Mouse (Mus musculus): ENCODE measurements at regions not wholly inside any gene's neighbourhood (a gene's known extent, or its start where the extent isn't known, plus 50 kb on each side); places are given as distances from the start of the nearest gene placed in this dataset.

- DNase-seq (ENCODE audit: low spot score), result peak; percentile 22
Observed at GRCm38 (mm10) chr2:160066491-160067303, 267.3 kb downstream of the Gm826 start.

DNA sequence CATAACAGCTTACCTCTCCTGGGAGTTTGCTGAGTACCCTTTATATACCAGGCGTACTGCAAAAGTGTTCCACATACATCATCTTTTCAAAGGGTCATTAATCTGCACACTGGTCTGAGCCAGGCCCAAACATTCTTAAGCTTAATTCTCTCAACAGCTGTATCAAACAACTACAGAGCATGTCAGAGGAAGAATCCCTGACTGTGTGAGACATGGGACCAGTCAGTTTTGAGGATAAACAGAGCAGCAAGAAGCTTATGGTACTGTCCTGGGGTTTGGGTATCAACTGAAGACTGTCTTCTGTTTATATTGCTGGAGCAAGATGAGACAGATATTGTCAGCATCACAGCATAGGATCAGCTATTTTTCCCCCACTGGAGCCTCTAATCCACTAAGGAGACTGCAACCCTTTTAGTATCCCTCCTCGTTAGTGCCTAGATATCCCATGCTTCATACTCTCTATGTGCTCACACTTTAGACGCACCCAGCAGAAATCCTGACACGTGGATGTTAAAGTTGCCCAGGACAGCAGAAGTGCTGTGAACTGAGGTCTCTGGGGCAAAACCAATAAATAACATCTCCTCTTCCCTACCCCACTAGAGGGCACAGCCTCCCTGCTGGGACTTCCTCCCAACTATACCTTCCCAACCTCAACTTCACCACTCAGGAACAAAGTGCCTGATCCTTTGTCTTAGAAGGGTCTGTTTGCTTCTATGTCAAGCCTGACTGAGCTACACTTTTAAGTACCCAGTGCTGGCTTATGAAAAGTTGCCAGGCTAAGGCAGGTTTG lies 271.6 kb downstream of the Gm826 start:
- DNase-seq (ENCODE audit: low spot score), result no peak

DNA sequence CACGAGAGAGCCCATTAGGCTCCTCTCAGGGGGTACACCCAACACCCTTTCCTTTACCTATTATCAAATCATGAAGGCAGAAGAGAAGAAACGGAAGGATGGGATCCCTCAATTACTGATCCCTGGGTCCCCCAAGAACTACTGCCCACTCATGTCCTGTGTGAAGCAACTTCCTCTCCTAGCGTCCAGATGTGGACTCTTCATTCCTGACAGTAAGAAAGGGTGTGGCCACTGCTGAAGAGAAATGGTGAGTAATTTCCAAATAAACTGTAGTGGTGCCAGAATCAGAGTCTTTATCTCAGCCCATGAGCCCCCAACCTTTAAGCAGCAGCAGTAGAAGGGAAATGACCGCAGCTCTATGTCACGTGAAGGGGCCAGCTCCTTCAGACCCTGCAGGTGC lies 273.9 kb downstream of the Gm826 start:
- DNase-seq (ENCODE audit: low spot score), result no peak

DNA sequence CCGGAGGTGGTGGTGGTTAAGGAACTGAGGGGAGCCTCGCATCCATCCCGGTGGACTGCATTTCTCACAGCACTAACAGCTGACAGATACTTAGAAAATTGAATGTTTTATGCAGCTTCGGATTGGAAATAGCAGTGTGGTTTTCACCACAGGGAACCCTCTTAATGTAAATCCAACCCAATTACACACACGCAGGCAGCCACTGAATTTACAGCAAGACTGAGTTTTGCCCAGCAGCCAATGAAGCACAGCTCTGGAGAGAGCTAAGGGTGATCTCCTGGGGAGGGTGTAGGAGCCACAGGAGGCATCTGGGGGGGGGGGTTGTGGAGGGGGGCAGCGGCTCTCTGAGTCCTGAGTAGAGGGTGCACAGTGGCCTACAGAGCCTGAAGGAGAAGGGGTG lies 276.8 kb downstream of the Gm826 start:
- no peak for DNase-seq (ENCODE audit: low spot score)

DNA sequence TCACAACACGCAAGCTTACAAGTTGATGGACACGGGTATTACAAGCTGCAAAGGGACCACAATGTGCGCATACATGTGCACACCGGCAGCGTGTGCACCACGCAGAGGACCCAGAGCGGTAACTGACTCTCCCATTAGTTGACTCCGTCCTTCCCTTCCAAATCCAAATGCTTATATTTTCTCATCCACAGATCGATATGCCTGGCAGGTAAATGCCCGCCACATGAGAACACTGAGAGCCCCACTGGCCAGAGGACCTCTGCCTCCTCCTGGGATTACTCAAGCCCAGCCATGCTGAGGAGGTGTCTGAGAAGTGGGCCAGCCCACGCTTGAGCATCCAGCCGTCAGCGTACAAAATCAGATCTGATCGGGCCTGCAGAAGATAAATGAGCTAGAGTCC lies 279.6 kb downstream of the Gm826 start:
- no peak for DNase-seq (ENCODE audit: low spot score)

DNA sequence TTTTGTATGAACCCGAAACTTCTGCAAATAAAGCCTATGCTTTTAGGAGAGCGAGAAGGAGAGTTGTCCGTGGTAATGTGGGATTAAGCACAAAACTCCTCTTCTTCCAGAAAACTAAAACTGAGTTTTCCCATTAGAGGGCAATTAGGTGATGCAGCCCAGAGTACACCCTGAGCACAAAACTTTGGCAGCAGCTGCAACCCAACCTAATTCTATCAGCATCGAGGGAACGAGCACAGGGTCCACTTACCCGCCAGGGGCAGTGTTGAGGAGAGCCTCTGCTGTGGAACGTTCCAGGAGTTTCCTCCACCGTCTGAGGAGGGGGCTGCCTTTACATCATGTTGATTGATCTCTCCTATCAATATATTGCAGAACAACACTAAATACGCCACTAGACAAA lies 285.7 kb downstream of the Gm826 start:
- no peak for DNase-seq (ENCODE audit: low spot score)

DNA sequence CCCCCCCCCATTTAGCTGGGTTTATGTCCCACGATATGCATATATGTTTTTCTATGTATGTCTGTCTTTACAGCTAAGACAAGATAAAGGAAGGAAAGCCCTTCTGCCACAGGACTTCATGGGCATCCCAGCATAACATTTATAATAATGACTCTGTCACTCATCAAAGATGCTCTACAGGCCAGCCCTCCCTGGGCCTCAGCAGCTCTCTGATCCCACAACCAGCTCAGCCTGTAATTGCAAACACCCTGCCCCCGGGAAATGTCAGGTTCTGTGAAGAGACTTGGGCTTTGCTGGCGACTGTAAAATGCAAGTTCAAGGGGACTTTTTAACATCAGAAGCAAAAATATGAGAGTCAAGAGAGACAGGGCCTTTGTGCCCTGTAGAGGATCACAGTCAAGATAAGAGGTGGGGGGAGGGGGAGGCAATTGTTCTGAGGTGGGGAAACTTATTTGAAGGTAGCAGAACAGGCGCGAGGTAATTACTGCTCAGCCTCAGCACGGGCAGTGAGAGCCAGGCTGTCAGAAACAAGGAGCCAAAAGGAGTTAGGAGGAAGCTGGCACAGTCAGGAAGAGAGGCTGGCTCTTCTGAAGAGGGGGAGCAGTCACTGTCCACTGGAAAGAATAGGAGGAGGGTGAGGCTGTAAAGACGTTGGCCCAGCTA lies 286.9 kb downstream of the Gm826 start:
- DNase-seq (ENCODE audit: low spot score), result no peak

DNA sequence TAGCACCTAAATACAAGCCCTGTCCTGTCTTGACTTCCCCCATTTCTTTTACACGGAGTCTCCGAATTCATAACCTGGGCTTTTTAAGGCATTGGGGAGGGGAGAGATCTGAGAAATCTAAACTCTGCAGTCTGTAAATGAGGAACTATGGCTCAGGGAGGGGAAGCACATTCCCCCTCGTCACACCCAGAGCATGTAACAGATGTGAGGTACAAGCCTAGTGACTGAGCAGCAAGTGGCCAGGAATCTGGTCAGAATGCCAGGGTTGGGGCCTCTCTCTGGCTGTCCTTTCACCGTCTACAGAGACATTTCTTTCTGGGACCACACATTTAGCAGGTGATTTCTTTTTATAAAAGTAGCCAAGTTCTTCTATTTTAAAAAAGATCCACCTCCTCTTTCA lies 289.4 kb downstream of the Gm826 start:
- no peak for DNase-seq (ENCODE audit: low spot score)

DNA sequence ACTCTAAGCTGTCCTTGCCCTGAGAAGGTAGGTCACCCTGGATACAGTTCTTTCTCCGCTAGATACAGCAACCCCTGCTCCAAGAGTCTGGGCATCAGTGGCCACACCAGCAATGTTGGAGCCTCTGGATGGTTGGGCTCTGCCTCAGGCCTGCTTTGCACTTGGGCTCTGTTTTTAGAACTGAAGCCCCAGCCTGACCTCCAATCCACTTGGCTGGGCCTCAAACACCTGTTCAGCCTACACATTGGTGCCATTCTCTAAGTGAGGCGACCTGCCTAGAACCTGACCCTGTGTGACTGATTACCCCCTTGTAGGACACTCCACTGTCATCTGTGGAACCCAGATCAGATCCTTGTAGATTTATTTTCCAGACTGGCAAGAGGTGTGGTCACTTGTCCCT lies 289.8 kb downstream of the Gm826 start:
- no peak for DNase-seq (ENCODE audit: low spot score)

- no peak for DNase-seq (ENCODE audit: low spot score)
Observed at GRCm38 (mm10) chr2:160029432-160029831, 304.5 kb downstream of the Gm826 start.

DNA sequence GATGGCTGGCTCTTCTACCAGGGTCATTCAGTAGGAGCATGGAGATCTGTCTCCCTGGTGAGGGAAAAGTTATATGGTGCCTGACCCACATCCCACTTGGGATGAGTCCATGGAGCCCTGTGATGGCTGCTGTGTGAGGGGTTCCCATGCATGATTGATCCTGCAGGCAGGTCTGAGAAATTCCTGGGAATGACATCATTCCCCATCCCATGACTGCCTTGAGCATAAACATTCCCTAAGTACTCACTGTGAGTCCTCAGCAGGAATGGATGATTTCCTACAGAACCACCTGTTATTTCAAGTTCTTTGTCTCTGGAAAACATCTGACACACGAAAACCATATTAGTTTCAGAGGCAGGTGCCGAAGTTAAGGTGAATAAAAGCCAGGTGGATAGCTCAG lies 305.5 kb downstream of the Gm826 start:
- no peak for DNase-seq (ENCODE audit: low spot score)

- DNase-seq (ENCODE audit: low spot score), result no peak
Observed at GRCm38 (mm10) chr2:160025911-160026310, 308.1 kb downstream of the Gm826 start.

DNA sequence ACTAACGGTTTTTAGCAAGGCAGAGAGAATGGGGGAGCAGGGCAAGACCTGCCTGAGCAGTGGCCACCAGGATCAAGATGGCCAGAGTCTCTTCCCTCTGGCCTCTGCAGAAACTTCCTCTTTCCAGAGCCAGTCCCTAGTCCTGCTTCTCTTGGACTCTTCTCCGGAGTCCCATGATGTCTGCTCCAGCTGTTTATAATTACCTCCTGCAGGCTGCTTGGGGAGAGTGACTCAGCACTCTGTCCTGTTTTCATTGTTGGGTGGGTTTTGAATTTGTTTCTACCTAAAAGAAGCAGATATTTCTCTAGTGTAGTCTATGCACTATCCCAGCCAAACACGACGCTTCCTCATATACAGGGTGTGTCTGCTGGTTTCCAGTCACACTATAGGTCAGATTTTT lies 312.4 kb downstream of the Gm826 start:
- DNase-seq (ENCODE audit: low spot score), result no peak

GRCm38 (mm10) chr2:160020876-160021275 lies 313.1 kb downstream of the Gm826 start:
- no peak for DNase-seq (ENCODE audit: low spot score)

GRCm38 (mm10) chr2:160017020-160017812 lies 316.7 kb downstream of the Gm826 start:
- no peak for DNase-seq (ENCODE audit: low spot score)

DNA sequence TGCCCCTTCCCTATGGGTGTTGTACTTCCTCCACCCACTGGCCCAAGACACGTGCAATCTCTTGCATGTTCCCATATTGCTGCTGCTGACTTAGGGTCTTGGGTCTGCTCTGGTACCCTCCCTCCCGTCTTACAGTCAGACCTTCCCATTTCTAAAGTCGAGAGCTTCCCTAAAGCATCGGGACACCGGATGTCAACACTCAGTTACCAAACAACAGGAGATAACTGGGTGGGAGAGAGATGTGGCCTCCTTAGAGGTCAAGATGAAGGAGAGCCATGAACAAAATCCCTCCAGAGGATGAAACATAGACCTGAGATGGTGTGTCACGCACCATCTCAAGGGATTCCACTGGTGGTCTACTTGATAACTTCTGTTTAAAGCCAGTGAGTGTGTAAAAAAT lies 322.5 kb downstream of the Gm826 start:
- DNase-seq (ENCODE audit: low spot score), result no peak

DNA sequence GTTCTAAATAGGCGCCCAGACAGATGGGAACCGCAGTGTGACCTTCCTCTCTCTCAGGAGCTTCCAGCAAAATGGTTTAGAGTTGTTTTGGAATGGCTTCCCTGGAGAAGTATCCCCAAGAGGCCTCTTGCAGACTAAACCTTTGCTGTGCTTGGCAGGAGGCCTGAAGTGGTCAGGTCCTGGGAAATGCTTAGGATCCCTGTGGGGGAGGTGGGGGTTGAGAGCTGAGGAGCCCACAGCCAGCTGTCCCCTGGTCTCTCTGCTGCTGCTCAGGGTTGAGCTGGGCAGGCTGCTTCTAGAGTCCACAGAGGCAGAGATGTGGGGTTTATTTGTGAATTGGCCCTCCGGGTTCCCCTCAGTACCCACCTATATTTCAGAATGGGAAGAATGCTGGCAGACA lies 331.3 kb downstream of the Gm826 start:
- DNase-seq (ENCODE audit: low spot score), result no peak

- DNase-seq (ENCODE audit: low spot score), result no peak
Observed at GRCm38 (mm10) chr2:160000449-160000848, 333.5 kb downstream of the Gm826 start.

DNA sequence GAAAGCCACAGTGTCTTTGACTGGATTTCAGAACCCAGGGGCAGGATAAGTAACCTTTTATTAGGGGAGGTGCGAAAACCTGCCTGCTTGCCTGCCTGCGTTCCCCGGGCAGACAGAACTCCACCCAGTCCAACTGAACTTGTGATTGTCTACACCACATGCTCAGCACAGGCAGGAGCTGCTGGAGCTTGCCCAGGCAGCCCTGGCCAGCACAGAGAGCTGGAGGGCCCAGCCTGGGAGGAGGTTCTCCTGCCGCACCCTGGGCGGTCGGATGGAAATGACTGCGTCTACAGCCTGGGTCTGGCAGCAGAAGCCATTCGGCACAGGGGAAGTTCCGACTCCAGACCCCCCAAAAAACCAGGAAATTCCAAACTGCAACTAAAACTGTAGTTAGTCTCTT lies 336.6 kb downstream of the Gm826 start:
- no peak for DNase-seq (ENCODE audit: low spot score)

- no peak for DNase-seq (ENCODE audit: low spot score)
Observed at GRCm38 (mm10) chr2:159994490-159994889, 339.5 kb downstream of the Gm826 start.

GRCm38 (mm10) chr2:159986719-159987118 lies 347.2 kb downstream of the Gm826 start:
- no peak for DNase-seq (ENCODE audit: low spot score)

GRCm38 (mm10) chr2:159981694-159982093 lies 352.3 kb downstream of the Gm826 start:
- no peak for DNase-seq (ENCODE audit: low spot score)

Data from left cerebral cortex, adult 11 months (tissue).